Mouse (Mus musculus) bone marrow, adult 2 months (tissue): ENCODE results near the gene Klf1. TPM values are rescaled to one million over a fixed set of nuclear protein-coding genes. Genes with fewer than 3 reads are reported as not detected.
A peak's percentile ranks its signal among the peaks of the same experiment; 100 is the strongest.

Experiments used
- H3K27ac ChIP-seq: fragments of 200-500 bp; 2 replicates; pipeline ENCODE4 v1.5.1; 2012; ENCODE audit warnings: low read depth, mild to moderate bottlenecking, control low read depth, inconsistent platforms, low read length; ENCODE audit not compliant: control insufficient read depth, poor library complexity, insufficient read depth
- H3K4me1 ChIP-seq: fragments of 200-500 bp; 2 replicates; pipeline ENCODE4 v1.6.1; 2011; ENCODE audit warnings: low read length; ENCODE audit not compliant: control insufficient read depth, insufficient read depth
- H3K4me3 ChIP-seq: fragments of 200-500 bp; replicated peaks from 2 replicates; pipeline ENCODE3; 2011; ENCODE audit warnings: mild to moderate bottlenecking, low read depth, low read length, control low read depth; ENCODE audit not compliant: control insufficient read depth
- CTCF ChIP-seq: fragments of 200-500 bp; IDR thresholded peaks from 2 replicates; pipeline ENCODE4 v1.5.1; 2011; ENCODE audit warnings: low read length, control low read depth; ENCODE audit not compliant: control insufficient read depth, insufficient read depth
- POLR2A ChIP-seq: fragments of 200-500 bp; IDR thresholded peaks from 2 replicates; pipeline ENCODE4 v1.6.1; 2011; ENCODE audit warnings: low read depth, mild to moderate bottlenecking, control low read depth, low read length, borderline replicate concordance; ENCODE audit not compliant: control insufficient read depth
- WGBS: fragments of 180-500 bp; shearing (Covaris S2); methylation state at CpG from one replicate; pipeline ENCODE4 v1.1.7; 2018; 5-methylcytosine and 5-hydroxymethylcytosine counted together
- polyA plus RNA-seq: library from polyadenylated mRNA; stranded (reverse); fragments of >200 nt; gene quantifications from 2 replicates; pipeline ENCODE4 v1.2.4, GENCODE M21; 2011; ENCODE audit warnings: low replicate concordance; ENCODE audit not compliant: missing spikeins, insufficient read depth, insufficient read length

Gene Klf1
- polyA plus RNA-seq, 1 experiment: 142 TPM

DNA sequence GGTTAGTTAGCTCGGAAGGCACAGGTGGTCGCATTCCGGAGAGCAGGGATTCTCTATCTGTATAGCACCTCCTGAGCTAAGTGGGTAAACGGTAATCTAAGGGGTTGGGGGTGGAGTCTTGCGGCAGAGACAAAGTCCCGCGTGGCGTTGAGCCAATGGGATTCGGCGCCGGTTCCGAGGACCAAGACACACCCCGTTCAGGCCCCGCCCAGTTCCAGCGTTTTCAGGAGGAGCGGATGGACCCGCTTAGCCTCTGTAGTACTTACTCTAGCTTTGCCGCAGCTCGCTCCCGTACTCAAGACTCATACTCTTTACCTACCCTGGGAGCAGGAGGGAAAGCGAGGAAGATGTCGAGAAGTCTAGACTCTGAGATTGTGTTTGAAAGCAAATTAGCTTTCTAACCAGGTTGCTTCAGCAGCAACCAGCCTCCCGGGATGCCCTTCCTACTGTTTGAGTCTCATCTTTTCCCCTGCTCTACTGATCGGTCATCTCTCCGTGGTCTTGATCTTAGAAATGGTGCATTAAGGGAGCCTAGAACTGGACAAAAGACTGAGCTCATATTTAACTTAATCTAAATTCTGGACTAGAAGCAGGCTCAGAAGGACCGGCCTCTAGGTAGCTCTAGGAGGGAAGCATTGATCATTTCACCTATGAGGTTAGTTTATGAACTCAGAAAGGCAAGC, 42.9 kb downstream of the Klf1 start:
- 5% methylated on average over 26 of the region's 26 CpGs for WGBS
- H3K27ac ChIP-seq: no peak overlapping the region
- no peak overlapping the region for H3K4me3 ChIP-seq
- TF ChIP-seq POLR2A: no peak
- TF ChIP-seq CTCF: no peak
- H3K4me1 ChIP-seq: no peaks in the 10 kb centered on the region

DNA sequence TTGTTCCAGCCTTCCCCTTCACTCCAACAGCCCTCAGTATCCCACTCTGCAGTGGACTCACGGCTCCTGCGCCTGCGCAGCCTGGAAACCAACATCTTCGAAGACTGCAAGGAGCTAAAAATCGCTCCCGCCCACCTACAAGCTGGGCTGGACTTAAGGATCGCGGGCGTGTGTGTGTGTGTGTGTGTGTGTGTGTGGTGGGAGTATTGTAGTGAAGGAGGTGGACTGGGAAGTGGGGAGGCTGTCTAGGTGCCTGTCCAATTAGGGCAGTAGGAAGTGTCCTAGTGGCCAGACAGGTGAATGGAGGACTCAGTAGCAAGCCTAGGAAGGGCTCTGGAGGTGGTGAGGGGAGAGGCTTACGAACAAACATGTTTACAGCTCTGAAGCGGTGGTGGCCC, 43.5 kb downstream of the Klf1 start:
- Histone ChIP-seq H3K27ac (no peak overlapping the region), H3K4me3 (no peak overlapping the region), H3K4me1 (no peaks in the 10 kb centered on the region)
- TF ChIP-seq CTCF (no peak), POLR2A (no peak)
- WGBS: 7% methylated on average over 11 of the region's 11 CpGs

DNA sequence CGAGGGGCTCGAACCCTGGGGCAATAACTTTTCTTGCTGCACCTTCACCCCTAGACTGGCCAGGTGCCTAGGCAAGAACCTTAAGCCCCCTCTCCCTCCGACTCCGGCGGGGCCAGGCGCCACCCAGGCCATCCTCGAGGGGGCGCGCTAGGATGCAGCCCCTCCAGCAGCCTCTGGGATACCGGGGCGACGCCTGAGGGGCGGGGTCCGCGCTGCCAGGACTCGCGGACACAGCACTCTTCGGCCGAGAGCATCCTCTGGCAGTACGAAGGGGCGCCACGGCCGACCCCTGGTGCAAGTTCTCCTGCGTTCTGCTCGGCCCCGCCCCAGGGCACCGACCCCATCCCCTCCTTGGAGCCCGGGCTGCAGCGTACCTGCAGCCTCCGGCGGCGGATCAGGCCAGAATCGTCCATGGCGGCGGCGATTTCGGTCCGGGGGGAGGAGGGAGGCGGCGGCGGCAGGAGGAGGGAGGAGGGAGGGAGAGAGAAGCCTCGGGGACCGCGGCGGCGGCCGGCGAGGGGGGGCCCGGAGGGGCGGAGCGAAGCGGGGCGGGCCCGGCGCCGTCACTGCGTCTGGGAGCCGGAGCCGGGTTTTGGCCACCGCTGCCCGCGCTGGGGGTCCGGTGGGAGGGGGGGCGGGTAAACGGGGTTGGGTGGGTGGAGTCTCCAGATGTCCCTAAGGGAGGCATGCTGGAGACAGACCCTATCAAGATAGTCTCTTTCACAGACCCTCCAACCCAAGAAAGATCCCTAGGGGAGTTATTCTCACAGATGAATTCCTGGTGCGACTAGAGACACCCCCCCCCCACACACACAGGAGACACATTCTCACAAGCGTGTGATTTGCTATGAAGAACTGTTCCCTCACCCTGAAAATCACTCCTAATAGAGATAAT, 44.2 kb downstream of the Klf1 start:
- Histone ChIP-seq H3K27ac (no peak overlapping the region), H3K4me3 (no peak overlapping the region), H3K4me1 (no peaks in the 10 kb centered on the region)
- WGBS: 3% methylated on average over 50 of the region's 67 CpGs
- no peak for TF ChIP-seq POLR2A
- TF ChIP-seq CTCF: no peak

DNA sequence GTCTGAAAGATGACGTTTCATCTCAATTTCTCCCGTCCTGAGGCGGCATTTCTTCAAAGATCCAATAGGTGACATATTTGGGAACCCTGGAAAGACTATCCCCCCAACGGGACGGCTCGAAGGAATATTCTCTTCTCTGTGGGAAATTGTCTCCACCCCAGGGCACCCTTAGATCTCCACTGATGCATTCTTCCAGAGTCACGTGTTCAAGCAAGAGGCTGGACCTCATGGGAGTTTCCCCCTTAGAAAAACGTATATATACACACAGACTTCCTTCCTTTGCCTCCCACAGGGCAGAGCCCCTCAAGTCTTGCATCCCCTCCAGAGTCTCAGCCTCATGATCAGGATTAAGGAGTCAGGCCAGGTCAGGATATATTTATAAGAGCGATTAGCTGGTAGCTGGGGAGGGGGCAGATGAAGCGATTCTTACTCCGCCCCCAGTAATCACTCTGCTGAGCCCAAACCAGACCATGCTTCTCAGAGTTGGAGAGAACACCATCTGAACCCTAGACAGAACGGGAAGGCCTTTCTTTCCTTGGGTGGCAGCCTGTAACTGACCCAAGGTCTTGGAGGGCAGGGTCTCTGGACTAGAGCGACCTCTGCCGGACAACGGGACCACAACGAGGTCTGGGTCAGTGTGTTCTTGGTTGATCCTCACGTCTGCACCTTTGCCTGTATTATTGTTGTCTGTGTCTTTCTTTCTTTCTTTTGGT, 45.0 kb downstream of the Klf1 start, which contains the start of gene Rtbdn:
Gene Rtbdn, plus strand, starts transcription at position 464 of the 713 bp plus-strand sequence.
- Histone ChIP-seq H3K4me3 (no peak within 1 kb of the TSS), H3K27ac (no peak within 1 kb of the TSS), H3K4me1 (no peaks in the 10 kb centered on the region)
- TF ChIP-seq POLR2A (no peak), CTCF (peak; percentile 31; the same call in 1 of the 2 replicates)
- WGBS: 15% methylated on average over 17 of the region's 17 CpGs

DNA sequence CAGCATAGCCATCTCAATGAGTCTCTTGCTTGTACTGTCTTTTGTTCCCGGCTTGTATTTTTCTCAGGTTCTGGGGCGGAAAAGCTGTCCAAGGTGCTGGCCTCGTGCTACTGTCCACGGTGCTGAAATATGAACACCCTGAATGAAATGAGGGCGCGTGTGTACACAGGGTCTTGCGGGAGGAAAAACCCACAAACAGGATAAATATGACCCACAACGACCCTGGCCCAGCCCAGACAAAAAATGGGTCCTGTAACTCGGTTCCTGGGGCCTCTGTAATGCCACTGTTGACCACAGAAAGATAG, 45.5 kb downstream of the Klf1 start:
- Histone ChIP-seq H3K27ac (no peak overlapping the region), H3K4me1 (no peaks in the 10 kb centered on the region), H3K4me3 (no peak overlapping the region)
- no peak for TF ChIP-seq CTCF
- no peak for TF ChIP-seq POLR2A
- 12% methylated on average over 9 of the region's 9 CpGs for WGBS

DNA sequence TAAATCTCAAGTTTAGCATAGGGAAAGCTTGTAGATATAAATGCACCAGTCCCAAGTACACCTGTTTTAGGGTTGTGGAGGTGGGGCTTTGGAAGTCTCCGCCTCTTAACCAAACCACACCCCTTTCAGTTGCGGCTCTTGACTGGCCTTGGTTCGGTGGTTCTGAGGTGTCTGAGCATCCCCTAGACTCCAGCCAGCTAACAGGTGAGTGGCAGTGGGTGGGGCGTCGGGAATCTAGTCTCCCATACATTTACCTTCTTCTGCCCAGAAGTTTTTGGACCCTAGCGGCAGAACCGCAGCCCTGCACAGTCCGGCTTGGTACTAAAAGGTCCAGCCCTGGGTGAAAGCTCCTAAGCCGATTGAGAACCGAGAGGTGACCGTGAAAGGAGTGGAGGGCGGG, 48.0 kb downstream of the Klf1 start:
- Histone ChIP-seq H3K27ac (no peak overlapping the region), H3K4me3 (no peak overlapping the region), H3K4me1 (no peaks in the 10 kb centered on the region; the same call in 1 of the 2 replicates)
- TF ChIP-seq POLR2A (no peak), CTCF (no peak)
- WGBS: 23% methylated on average over 12 of the region's 12 CpGs

DNA sequence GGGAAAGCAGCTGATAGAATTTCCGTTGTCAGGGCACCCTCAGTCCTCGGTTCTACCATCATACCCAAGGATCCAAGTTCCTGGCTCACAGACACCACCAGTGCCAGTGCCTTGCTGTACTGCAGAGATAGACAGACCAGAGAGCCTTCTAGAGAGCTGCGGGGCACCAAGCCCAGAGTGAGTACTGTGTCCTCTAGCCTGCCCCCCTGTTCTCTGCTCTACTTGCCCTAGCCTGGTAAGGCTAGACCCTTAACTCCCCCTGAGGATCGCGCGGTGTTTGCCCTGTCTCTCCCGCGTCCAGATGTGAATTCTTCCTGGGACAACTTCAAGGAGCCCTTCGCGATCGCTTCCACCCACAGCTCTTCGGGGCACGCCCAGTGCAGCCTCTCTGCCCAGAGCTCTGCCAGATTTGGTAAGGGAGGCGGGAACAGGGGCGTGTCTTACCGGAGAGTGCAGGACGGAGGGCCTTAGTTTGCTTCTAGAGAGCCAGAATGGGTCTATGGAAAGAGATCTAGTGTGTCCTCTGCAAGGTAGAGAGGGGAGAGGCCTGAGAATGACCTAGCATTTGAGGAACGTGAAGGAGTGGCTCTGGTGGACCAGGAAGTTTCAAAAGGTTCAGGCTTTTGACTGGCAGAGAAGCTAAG, 51.0 kb downstream of the Klf1 start:
- Histone ChIP-seq H3K27ac (no peak overlapping the region), H3K4me3 (no peak overlapping the region), H3K4me1 (no peaks in the 10 kb centered on the region; the same call in 1 of the 2 replicates)
- WGBS: 7% methylated on average over 18 of the region's 18 CpGs
- TF ChIP-seq CTCF (no peak), POLR2A (no peak)

Other genes starting within 250 kb of the Klf1 start
- gene Ier2, start 239.1 kb upstream of the Klf1 start, polyA plus RNA-seq: 13.2 and 49.9 TPM in 2 replicates
- 78.9 and 134 TPM in 2 replicates for gene Trmt1, start 215.6 kb upstream of the Klf1 start, polyA plus RNA-seq
- gene Nacc1, start 214.1 kb upstream of the Klf1 start, polyA plus RNA-seq: 14.6 and 26.2 TPM in 2 replicates
- gene Lyl1, start 200.5 kb upstream of the Klf1 start, polyA plus RNA-seq: 59.2 and 125 TPM in 2 replicates
- 12.0 and 27.2 TPM in 2 replicates for gene G430095P16Rik, start 178.9 kb upstream of the Klf1 start, polyA plus RNA-seq
- gene Nfix, start 101.6 kb upstream of the Klf1 start, polyA plus RNA-seq: 20.6 and 23.7 TPM in 2 replicates
- 2.2 and 3.3 TPM in 2 replicates for gene Dand5, start 79.1 kb upstream of the Klf1 start, polyA plus RNA-seq
- gene Gadd45gip1, start 70.4 kb upstream of the Klf1 start, polyA plus RNA-seq: 9.2 and 20.5 TPM in 2 replicates
- gene Rad23a, start 61.3 kb upstream of the Klf1 start, polyA plus RNA-seq: 169 and 222 TPM in 2 replicates
- 342 and 475 TPM in 2 replicates for gene Calr, start 55.0 kb upstream of the Klf1 start, polyA plus RNA-seq
- 36.6 and 59.1 TPM in 2 replicates for gene Farsa, start 44.9 kb upstream of the Klf1 start, polyA plus RNA-seq
- gene Syce2, start 29.8 kb upstream of the Klf1 start, polyA plus RNA-seq: 32.6 and 36.7 TPM in 2 replicates
- gene Gcdh, start 8.0 kb upstream of the Klf1 start, polyA plus RNA-seq: 19.1 and 33.0 TPM in 2 replicates
- gene Dnase2a, start 6.6 kb downstream of the Klf1 start, polyA plus RNA-seq: 35.0 and 54.0 TPM in 2 replicates
- not detected in 2 replicates for gene Mast1, start 35.4 kb downstream of the Klf1 start, polyA plus RNA-seq
- not detected in 2 replicates for gene Rtbdn, start 45.1 kb downstream of the Klf1 start, polyA plus RNA-seq
- gene Gm49661, start 67.5 kb downstream of the Klf1 start, polyA plus RNA-seq: not detected in 2 replicates
- gene Prdx2, start 67.7 kb downstream of the Klf1 start, polyA plus RNA-seq: 1,113 and 1,804 TPM in 2 replicates
- gene Rnaseh2a, start 67.8 kb downstream of the Klf1 start, polyA plus RNA-seq: 40.8 and 54.9 TPM in 2 replicates
- 11.1 and 18.4 TPM in 2 replicates for gene Junb, start 76.8 kb downstream of the Klf1 start, polyA plus RNA-seq
- 3.5 and 7.3 TPM in 2 replicates for gene Hook2, start 88.7 kb downstream of the Klf1 start, polyA plus RNA-seq
- gene Best2, start 112.6 kb downstream of the Klf1 start, polyA plus RNA-seq: not detected in 2 replicates
- 20.7 and 46.6 TPM in 2 replicates for gene Asna1, start 123.4 kb downstream of the Klf1 start, polyA plus RNA-seq
- gene Trir, start 124.9 kb downstream of the Klf1 start, polyA plus RNA-seq: 240 and 300 TPM in 2 replicates
- 35.5 and 49.9 TPM in 2 replicates for gene Tnpo2, start 135.0 kb downstream of the Klf1 start, polyA plus RNA-seq
- 4.1 and 14.3 TPM in 2 replicates for gene Fbxw9, start 158.1 kb downstream of the Klf1 start, polyA plus RNA-seq
- 4.3 TPM in 1 of 2 replicates, not detected in the other for gene Gm5741, start 166.1 kb downstream of the Klf1 start, polyA plus RNA-seq
- 31.0 and 39.6 TPM in 2 replicates for gene Dhps, start 169.8 kb downstream of the Klf1 start, polyA plus RNA-seq
- 26.9 and 42.0 TPM in 2 replicates for gene Wdr83os, start 178.8 kb downstream of the Klf1 start, polyA plus RNA-seq
- 57.4 and 100 TPM in 2 replicates for gene Wdr83, start 179.4 kb downstream of the Klf1 start, polyA plus RNA-seq
- gene Man2b1, start 181.3 kb downstream of the Klf1 start, polyA plus RNA-seq: 19.2 and 64.3 TPM in 2 replicates
- gene Zfp791, start 221.2 kb downstream of the Klf1 start, polyA plus RNA-seq: not detected in 2 replicates
- not detected in 2 replicates for gene Cks1brt, start 250.0 kb downstream of the Klf1 start, polyA plus RNA-seq